Mouse (Mus musculus) neural tube, embryonic 15.5 days (tissue): ENCODE data around the gene Clic4. TPM values are rescaled to one million over a fixed set of nuclear protein-coding genes. Genes with fewer than 3 reads are reported as not detected.
"Not testable (repeated sequence)": the region's sequence is repeated elsewhere in the genome, so short reads cannot be mapped to it uniquely, and the experiment has no call there.

Experiments used
- ATAC-seq: fragments of 200-750 bp; cut with Nextera tagmentation; 2 replicates; pipeline ENCODE4 v1.8.0; 2017; ENCODE audit warnings: mild to moderate bottlenecking, moderate TSS enrichment, moderate library complexity; ENCODE audit not compliant: low FRiP score
- H3K27ac ChIP-seq: fragments of 300-500 bp; sonication (generic); replicated peaks from 2 replicates; pipeline ENCODE4 v1.5.1; 2015; ENCODE audit warnings: mild to moderate bottlenecking, inconsistent platforms
- H3K27me3 ChIP-seq: fragments of 300-500 bp; sonication (generic); replicated peaks from 2 replicates; pipeline ENCODE4 v1.6.1; 2015; ENCODE audit warnings: inconsistent platforms
- H3K36me3 ChIP-seq: fragments of 300-500 bp; sonication (generic); 2 replicates; pipeline ENCODE4 v1.6.1; 2015; ENCODE audit warnings: inconsistent platforms
- H3K4me1 ChIP-seq: fragments of 300-500 bp; sonication (generic); 2 replicates; pipeline ENCODE4 v1.6.1; 2015; ENCODE audit warnings: inconsistent platforms
- H3K4me2 ChIP-seq: fragments of 300-500 bp; sonication (generic); 2 replicates; pipeline ENCODE4 v1.6.1; 2015; ENCODE audit warnings: inconsistent platforms, mild to moderate bottlenecking, moderate library complexity
- H3K4me3 ChIP-seq: fragments of 300-500 bp; sonication (generic); replicated peaks from 2 replicates; pipeline ENCODE4 v1.5.1; 2015; ENCODE audit warnings: mild to moderate bottlenecking, inconsistent platforms
- H3K9ac ChIP-seq: fragments of 300-500 bp; sonication (generic); replicated peaks from 2 replicates; pipeline ENCODE4 v1.6.1; 2015; ENCODE audit warnings: mild to moderate bottlenecking, inconsistent platforms
- H3K9me3 ChIP-seq: fragments of 300-500 bp; sonication (generic); replicated peaks from 2 replicates; pipeline ENCODE4 v1.6.1; 2016; ENCODE audit warnings: inconsistent platforms
- WGBS: fragments of 180-500 bp; shearing (Covaris S2); methylation state at CpG from one replicate; pipeline ENCODE4 v1.1.7; 2015; ENCODE audit warnings: mixed read lengths; 5-methylcytosine and 5-hydroxymethylcytosine counted together
- polyA plus RNA-seq: library from polyadenylated mRNA; unstranded; fragments of >200 nt; fragmentation: Nextera tagmentation; extraction: Ambion mirVana; gene quantifications from 2 replicates; pipeline ENCODE4 v1.2.1, GENCODE M21; 2015

Gene Clic4
- polyA plus RNA-seq, 1 experiment from 2014 or later, result 45.3 TPM

DNA sequence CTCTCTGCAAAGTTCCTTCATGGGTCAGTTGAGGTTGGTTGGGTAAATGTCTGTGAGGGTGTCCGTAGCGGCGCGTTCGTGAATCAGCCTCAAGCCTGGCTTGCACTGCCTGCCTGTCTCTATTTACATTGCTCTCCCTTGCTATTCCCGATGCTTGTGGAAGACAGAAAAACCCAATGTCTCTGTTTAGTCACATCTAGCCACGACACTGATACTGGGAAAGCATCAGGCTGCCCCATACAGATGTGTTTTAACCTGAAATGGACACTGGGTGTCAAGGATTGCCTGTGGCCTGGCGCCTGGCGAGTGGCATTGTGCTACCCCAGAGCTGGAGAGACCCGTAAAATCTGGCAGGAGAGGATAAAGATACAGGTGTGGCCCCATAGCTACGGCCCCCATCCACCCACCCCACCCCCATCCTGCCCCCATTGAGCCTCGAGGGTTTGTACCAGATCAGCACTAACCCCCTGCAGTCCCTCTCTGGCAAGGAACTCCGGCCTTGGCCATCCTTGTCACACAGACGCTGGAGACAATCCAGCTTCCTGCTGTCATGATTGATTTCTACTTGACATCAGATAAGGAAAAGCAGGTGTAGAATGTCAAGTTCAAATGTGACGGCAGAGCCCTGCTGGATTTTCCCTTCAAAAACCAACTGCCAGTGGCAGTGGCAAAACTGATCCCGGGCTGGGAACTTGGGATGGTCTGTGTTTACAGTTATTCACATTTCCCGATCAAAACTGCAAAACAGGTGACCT, 68.6 kb downstream of the Clic4 start:
- 18% methylated on average over 17 of the region's 17 CpGs for WGBS
- Histone ChIP-seq H3K4me1 (peaks cover 23% of the 10 kb centered on the region), H3K9ac (no peak overlapping the region), H3K27me3 (peaks cover 38% of the 10 kb centered on the region), H3K4me2 (peak overlapping the region; percentile 54), H3K36me3 (no peaks in the 10 kb centered on the region), H3K27ac (no peak overlapping the region), H3K4me3 (peak overlapping the region; percentile 25), H3K9me3 (no peaks in the 10 kb centered on the region)
- ATAC-seq, result no peak

DNA sequence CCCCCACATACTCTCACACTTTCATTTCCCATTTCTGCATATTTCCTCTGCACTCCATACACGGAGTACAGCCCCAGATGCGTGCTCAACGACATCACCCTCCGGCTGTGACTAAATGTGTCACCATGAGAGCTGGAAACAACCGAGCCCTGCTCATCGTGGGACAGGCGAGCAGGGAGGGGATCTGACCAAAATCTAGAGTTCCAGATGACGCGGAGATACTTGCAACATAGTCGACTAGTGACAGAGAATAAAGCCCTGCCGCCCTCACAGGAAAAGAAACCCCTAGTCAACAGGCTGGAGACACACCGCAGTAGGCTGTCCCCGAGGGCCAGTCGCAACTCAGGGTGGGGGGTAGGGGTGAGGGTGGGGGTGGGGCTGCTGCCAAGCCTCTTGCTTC, 69.3 kb downstream of the Clic4 start:
- H3K27me3 ChIP-seq, result peaks cover 38% of the 10 kb centered on the region
- peak overlapping the region; percentile 54 for H3K4me2 ChIP-seq
- H3K27ac ChIP-seq, result no peak overlapping the region
- H3K4me1 ChIP-seq, result peaks cover 23% of the 10 kb centered on the region
- no peak for ATAC-seq
- WGBS, result 9% methylated on average over 14 of the region's 14 CpGs
- H3K9me3 ChIP-seq, result no peaks in the 10 kb centered on the region
- H3K9ac ChIP-seq, result no peak overlapping the region
- no peaks in the 10 kb centered on the region for H3K36me3 ChIP-seq
- peak overlapping the region; percentile 25 for H3K4me3 ChIP-seq

DNA sequence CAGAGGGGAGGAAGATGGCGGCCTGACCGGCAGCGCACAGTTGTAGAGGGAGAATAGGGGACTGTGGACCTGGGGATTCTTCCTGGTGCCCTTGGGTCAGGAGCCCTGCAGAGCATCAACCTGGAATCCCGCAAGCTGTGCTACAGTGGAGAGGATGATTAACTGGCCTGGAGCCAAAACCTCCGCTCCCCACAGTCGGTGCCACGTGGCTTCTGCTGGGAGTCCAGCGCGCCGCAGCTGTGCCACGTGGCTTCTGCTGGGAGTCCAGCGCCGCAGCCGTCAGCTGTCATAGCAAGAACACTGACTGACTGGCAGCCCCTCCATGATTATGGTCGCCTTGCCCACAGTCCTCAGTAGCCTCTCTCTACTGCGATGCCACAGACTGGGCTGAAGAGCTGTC, 70.8 kb downstream of the Clic4 start:
- Histone ChIP-seq H3K36me3 (no peaks in the 10 kb centered on the region), H3K4me3 (no peak overlapping the region), H3K4me1 (peaks cover 23% of the 10 kb centered on the region), H3K9me3 (no peaks in the 10 kb centered on the region), H3K4me2 (peak overlapping the region; percentile 35), H3K9ac (no peak overlapping the region), H3K27me3 (peaks cover 36% of the 10 kb centered on the region), H3K27ac (no peak overlapping the region)
- WGBS, result 61% methylated on average over 16 of the region's 16 CpGs
- ATAC-seq, result no peak

DNA sequence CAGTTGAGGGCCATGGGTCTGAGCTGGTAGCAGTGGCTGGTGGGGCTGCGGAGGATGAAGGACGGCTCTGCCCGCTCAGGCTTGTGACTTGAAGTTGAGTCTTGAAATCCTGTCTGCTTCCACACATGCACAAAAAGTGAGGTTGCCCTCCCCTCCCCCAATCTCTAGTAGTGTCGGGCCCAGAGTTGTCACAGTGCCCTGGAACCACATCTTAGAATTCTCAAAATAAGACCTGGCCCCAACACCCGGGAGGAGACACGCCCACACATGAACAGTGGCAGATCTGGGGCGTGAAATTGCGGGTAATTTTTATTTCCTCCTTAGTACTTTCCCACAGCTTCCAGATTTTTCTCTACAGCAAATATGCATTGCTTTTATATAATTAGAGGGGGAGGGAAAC, 74.8 kb downstream of the Clic4 start:
- peaks cover 6% of the 10 kb centered on the region; the same call in 1 of the 2 replicates for H3K27me3 ChIP-seq
- no peak overlapping the region for H3K27ac ChIP-seq
- H3K36me3 ChIP-seq, result no peaks in the 10 kb centered on the region
- H3K9ac ChIP-seq, result no peak overlapping the region
- no peaks in the 10 kb centered on the region for H3K9me3 ChIP-seq
- WGBS, result 84% methylated on average over 8 of the region's 8 CpGs
- ATAC-seq, result no peak
- no peak overlapping the region for H3K4me2 ChIP-seq
- peaks cover 6% of the 10 kb centered on the region; the same call in 1 of the 2 replicates for H3K4me1 ChIP-seq
- H3K4me3 ChIP-seq, result no peak overlapping the region

DNA sequence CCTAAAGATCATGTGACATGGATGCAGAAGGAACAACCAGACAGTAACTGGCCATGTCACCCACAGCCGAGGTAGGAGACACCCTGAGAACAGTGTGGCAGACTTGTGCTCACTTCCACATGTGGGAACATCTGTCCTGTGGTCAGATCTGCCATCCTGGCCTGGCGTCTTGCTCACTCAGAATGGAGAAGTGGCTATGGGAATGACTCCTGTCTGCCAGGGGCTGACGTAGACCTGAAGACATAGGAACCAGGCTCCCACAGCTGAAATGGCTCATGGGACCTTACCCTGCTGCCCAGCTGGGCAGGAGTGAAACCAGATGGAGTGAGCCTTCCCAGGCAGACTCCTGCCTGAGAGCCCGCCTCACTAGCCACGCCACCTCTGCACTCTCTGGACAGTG, 79.8 kb downstream of the Clic4 start:
- Histone ChIP-seq H3K4me2 (no peak overlapping the region), H3K9ac (no peak overlapping the region), H3K27me3 (0 out of 2 replicates have a peak, but pooled peaks cover 4% of the 10 kb centered on the region), H3K4me1 (no peaks in the 10 kb centered on the region), H3K9me3 (no peaks in the 10 kb centered on the region), H3K4me3 (no peak overlapping the region), H3K27ac (no peak overlapping the region), H3K36me3 (no peaks in the 10 kb centered on the region)
- ATAC-seq, result no peak
- WGBS, result 78% methylated on average over 5 of the region's 5 CpGs

DNA sequence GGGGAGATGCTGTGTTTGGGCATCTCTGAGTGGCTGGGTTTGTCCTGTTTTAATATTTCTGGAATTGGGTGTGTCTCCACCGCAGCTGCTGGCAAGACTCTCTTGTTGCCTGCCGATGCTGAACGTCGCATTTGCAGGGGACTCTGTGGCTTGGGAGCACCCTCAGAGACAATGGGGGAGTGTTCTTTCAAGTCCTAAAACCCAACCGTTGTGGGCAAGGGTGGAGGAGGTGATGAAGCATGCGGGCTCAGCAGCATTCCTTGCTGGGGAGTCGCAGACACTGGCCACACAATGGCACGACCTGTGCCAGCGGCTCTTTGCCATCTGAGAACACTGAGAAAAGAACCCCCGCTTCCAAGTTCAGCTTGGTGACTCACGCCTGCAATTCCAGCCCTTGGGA, 81.0 kb downstream of the Clic4 start:
- Histone ChIP-seq H3K4me2 (no peak overlapping the region), H3K27ac (no peak overlapping the region), H3K4me1 (no peaks in the 10 kb centered on the region), H3K9ac (no peak overlapping the region), H3K9me3 (no peaks in the 10 kb centered on the region), H3K36me3 (no peaks in the 10 kb centered on the region), H3K27me3 (no peaks in the 10 kb centered on the region), H3K4me3 (no peak overlapping the region)
- WGBS, result 81% methylated on average over 11 of the region's 11 CpGs
- no peak for ATAC-seq

DNA sequence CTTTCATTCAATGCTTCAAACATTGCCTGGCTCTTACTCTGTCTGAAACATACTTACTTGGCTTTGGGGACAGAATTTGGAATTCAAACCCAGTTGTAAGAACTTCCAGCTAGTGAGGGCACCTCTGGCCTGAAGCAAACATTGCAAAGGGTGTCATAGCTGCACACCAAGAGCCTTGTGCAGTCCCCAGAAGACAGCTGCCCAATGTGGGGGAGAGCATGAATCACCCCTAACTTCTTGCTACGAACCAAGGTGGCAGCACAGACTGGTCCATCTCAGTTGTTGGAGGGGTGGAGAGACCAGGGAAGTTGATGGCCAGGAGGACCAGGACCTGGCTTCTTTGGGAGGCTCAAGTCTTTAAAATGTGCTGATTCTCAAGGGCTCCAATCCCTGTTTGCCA, 81.4 kb downstream of the Clic4 start:
- Histone ChIP-seq H3K4me2 (no peak overlapping the region), H3K4me1 (no peaks in the 10 kb centered on the region), H3K9me3 (no peaks in the 10 kb centered on the region), H3K36me3 (no peaks in the 10 kb centered on the region), H3K27me3 (no peaks in the 10 kb centered on the region), H3K27ac (no peak overlapping the region), H3K9ac (no peak overlapping the region), H3K4me3 (no peak overlapping the region)
- WGBS, result 70% methylated on average over 1 of the region's 1 CpGs
- no peak for ATAC-seq

DNA sequence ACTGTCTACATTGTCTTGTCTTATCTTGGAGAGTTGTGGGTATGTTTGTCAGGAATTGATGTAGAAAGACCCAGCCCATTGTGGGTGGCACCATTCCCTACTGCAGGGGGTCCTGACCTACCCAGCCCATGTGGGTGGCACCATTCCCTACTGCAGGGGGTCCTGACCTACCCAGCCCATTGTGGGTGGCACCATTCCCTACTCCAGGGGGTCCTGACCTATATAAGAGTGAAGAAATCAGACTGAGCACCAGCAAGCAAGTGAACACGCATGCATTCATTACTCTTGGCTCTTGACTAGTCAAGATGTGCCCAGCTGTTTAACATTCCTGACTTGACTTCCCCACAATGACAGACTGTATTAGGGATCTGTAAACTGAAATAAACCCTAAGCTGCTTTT, 82.2 kb downstream of the Clic4 start:
- no peaks in the 10 kb centered on the region for H3K27me3 ChIP-seq
- ATAC-seq, result no peak
- no peaks in the 10 kb centered on the region for H3K9me3 ChIP-seq
- no peak overlapping the region for H3K4me3 ChIP-seq
- 83% methylated on average over 1 of the region's 1 CpGs for WGBS
- no peak overlapping the region for H3K9ac ChIP-seq
- no peak overlapping the region for H3K27ac ChIP-seq
- H3K36me3 ChIP-seq, result no peaks in the 10 kb centered on the region
- no peak overlapping the region for H3K4me2 ChIP-seq
- no peaks in the 10 kb centered on the region for H3K4me1 ChIP-seq

DNA sequence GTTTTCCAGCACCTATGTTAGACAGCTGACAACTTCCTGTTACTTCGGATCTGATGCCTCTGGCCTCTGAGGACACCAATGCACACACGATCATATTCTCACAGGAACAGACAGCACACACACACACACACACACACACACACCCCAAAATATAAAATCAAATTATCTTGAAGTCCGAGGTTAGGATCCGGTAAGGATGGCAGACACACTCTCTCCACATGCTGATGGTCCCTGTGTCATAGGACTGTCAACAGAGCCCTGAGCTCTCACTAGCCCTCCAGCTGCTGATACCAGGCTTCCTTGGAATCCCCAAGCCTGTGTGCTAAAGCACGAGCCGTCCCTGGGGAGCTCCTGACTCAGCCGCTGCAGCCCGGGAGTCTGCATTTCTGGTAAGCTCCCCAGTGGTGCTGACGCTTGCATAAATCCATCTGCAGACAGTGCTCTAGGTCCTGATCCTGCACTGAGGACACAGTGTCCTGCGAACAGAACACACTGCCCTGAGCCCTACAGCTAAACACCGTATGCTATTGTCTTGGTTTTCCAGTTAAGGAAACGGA, 83.1 kb downstream of the Clic4 start:
- no peak overlapping the region for H3K4me3 ChIP-seq
- WGBS, result 77% methylated on average over 12 of the region's 12 CpGs
- no peak overlapping the region for H3K9ac ChIP-seq
- H3K27me3 ChIP-seq, result no peaks in the 10 kb centered on the region
- H3K4me2 ChIP-seq, result no peak overlapping the region
- no peaks in the 10 kb centered on the region for H3K4me1 ChIP-seq
- no peaks in the 10 kb centered on the region for H3K9me3 ChIP-seq
- H3K36me3 ChIP-seq, result no peaks in the 10 kb centered on the region
- ATAC-seq, result no peak
- no peak overlapping the region for H3K27ac ChIP-seq

DNA sequence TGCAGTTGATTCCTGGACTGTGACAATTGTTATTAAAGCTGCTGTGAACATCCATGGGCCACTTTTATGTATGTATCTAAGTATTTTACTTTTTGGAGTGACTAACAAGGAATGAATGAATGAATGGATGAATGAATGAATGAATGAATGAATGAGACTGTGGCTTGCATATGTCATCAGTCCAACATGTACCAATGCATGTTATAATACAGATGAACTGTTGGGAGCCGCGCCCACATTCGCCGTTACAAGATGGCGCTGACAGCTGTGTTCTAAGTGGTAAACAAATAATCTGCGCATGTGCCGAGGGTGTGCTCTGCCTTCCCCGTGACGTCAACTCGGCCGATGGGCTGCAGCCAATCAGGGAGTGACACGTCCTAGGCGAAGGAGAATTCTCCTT, 88.3 kb downstream of the Clic4 start:
- H3K27ac ChIP-seq, H3K27me3 ChIP-seq, H3K4me1 ChIP-seq, H3K4me2 ChIP-seq, H3K9me3 ChIP-seq, H3K4me3 ChIP-seq, H3K36me3 ChIP-seq, ATAC-seq, H3K9ac ChIP-seq: not testable (repeated sequence)
- 95% methylated on average over 7 of the region's 13 CpGs for WGBS

DNA sequence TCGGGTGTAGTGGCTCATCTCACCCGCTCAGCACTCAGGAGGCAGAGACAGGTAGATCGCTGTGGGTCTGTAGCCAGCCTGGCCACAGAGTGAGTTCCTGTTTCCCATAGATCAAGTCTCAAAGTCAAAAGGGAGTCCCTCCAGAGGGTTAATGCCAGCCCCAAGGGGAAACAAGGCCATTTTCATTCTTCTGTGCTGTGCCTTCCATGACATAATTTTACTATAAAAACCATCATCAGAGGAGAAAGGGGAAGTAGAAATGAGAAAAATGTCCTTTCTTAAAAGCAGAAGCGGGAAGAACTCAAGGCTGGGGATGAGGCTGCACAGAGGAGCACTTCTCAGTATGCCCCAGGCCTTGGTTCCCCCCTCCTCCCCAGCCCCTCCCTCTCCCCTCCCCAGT, 90.8 kb downstream of the Clic4 start:
- Histone ChIP-seq H3K36me3 (no peaks in the 10 kb centered on the region), H3K4me2 (no peak overlapping the region), H3K9me3 (no peaks in the 10 kb centered on the region), H3K9ac (no peak overlapping the region), H3K4me3 (no peak overlapping the region), H3K27me3 (peaks cover 8% of the 10 kb centered on the region; the same call in 1 of the 2 replicates), H3K27ac (no peak overlapping the region), H3K4me1 (no peaks in the 10 kb centered on the region)
- 90% methylated on average over 4 of the region's 4 CpGs for WGBS
- no peak for ATAC-seq

DNA sequence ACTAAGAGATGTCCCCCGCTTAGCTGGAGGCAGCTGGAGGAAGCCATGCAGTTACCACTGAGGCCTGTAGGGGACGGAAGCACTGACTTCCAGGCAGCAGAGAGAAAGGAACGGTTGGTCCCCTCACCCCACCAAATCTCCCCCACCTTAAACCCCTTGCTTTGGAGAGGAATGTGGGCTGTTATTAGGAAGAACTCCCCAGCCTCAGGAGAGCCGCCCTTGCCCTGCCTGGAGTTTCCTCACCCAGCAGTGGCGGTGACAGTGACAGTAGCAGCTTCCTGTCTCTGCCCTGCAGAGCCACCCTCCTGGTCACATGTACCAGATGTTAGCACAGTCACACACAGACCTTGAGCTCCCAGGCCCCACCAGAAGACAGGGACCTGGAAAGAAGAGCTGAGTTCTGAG, 93.5 kb downstream of the Clic4 start:
- H3K4me3 ChIP-seq, result no peak overlapping the region
- H3K9ac ChIP-seq, result no peak overlapping the region
- H3K27me3 ChIP-seq, result peaks cover 32% of the 10 kb centered on the region
- H3K9me3 ChIP-seq, result no peaks in the 10 kb centered on the region
- H3K27ac ChIP-seq, result no peak overlapping the region
- H3K4me2 ChIP-seq, result no peak overlapping the region
- peaks cover 11% of the 10 kb centered on the region for H3K4me1 ChIP-seq
- no peak for ATAC-seq
- H3K36me3 ChIP-seq, result no peaks in the 10 kb centered on the region
- WGBS, result 25% methylated on average over 5 of the region's 5 CpGs
